Mouse (Mus musculus): Measurements from ENCODE around the gene Ephb3. TPM values are rescaled to one million over a fixed set of nuclear protein-coding genes. Genes with fewer than 3 reads are reported as not detected.

Gene Ephb3
- polyA plus RNA-seq, 1 experiment from 2014 or later, result 21.8 TPM

GRCm38 (mm10) chr16:21248713-21249531 lies 44.4 kb downstream of the Ephb3 start:
- Histone ChIP-seq H3K9ac (peak overlapping the region; percentile 34), H3K27ac (no peak overlapping the region), H3K9me3 (no peaks in the 10 kb centered on the region), H3K27me3 (replicated peaks) (no peaks in the 10 kb centered on the region), H3K36me3 (no peaks in the 10 kb centered on the region), H3K4me1 (peaks cover 35% of the 10 kb centered on the region), H3K4me2 (peak overlapping the region; percentile 93), H3K4me3 (replicated peaks) (peak overlapping the region; percentile 45)
- no peak for ATAC-seq (ENCODE audit: insufficient read depth, low FRiP score, low read depth)
- 10% methylated on average over 39 of the region's 39 CpGs for WGBS

- Histone ChIP-seq H3K27me3 (replicated peaks) (no peaks in the 10 kb centered on the region), H3K36me3 (no peaks in the 10 kb centered on the region), H3K4me2 (no peak overlapping the region), H3K27ac (no peak overlapping the region), H3K9ac (no peak overlapping the region), H3K9me3 (no peaks in the 10 kb centered on the region), H3K4me3 (replicated peaks) (no peak overlapping the region), H3K4me1 (peaks cover 15% of the 10 kb centered on the region)
- ATAC-seq (ENCODE audit: insufficient read depth, low FRiP score, low read depth), result no peak
- 49% methylated on average over 11 of the region's 11 CpGs for WGBS
These were observed 47.9 kb downstream of the Ephb3 start for GRCm38 (mm10) chr16:21252401-21252955.

- ATAC-seq (ENCODE audit: insufficient read depth, low FRiP score, low read depth), result no peak
- 66% methylated on average over 11 of the region's 11 CpGs for WGBS
These were observed 51.2 kb downstream of the Ephb3 start for GRCm38 (mm10) chr16:21255574-21256304.

GRCm38 (mm10) chr16:21256514-21257305 lies 52.2 kb downstream of the Ephb3 start:
- Histone ChIP-seq H3K36me3 (no peaks in the 10 kb centered on the region), H3K4me3 (replicated peaks) (no peak overlapping the region), H3K4me2 (no peak overlapping the region), H3K27ac (no peak overlapping the region), H3K9ac (no peak overlapping the region), H3K27me3 (replicated peaks) (no peaks in the 10 kb centered on the region), H3K9me3 (no peaks in the 10 kb centered on the region), H3K4me1 (no peaks in the 10 kb centered on the region)
- no peak for ATAC-seq (ENCODE audit: insufficient read depth, low FRiP score, low read depth)
- WGBS, result 75% methylated on average over 12 of the region's 12 CpGs

More at GRCm38 (mm10) chr16:21255574-21256304, 51.2 kb downstream of the Ephb3 start:
- H3K36me3 ChIP-seq, result no peaks in the 10 kb centered on the region
- no peaks in the 10 kb centered on the region for H3K27me3 ChIP-seq (replicated peaks)
- H3K4me2 ChIP-seq, result no peak overlapping the region
- no peak overlapping the region for H3K9ac ChIP-seq
- no peak overlapping the region for H3K27ac ChIP-seq
- no peaks in the 10 kb centered on the region for H3K4me1 ChIP-seq
- no peak overlapping the region for H3K4me3 ChIP-seq (replicated peaks)
- H3K9me3 ChIP-seq, result no peaks in the 10 kb centered on the region

GRCm38 (mm10) chr16:21265417-21265816 lies 60.9 kb downstream of the Ephb3 start:
- H3K9ac ChIP-seq, result no peak overlapping the region
- 83% methylated on average over 7 of the region's 7 CpGs for WGBS
- no peaks in the 10 kb centered on the region for H3K9me3 ChIP-seq
- H3K27ac ChIP-seq, result no peak overlapping the region
- H3K4me1 ChIP-seq, result 0 out of 2 replicates have a peak, but pooled peaks cover 2% of the 10 kb centered on the region
- no peaks in the 10 kb centered on the region for H3K27me3 ChIP-seq (replicated peaks)
- no peaks in the 10 kb centered on the region for H3K36me3 ChIP-seq
- no peak overlapping the region for H3K4me2 ChIP-seq
- H3K4me3 ChIP-seq (replicated peaks), result no peak overlapping the region
- no peak for ATAC-seq (ENCODE audit: insufficient read depth, low FRiP score, low read depth)

- no peak for ATAC-seq (ENCODE audit: insufficient read depth, low FRiP score, low read depth)
These were observed 65.2 kb downstream of the Ephb3 start for GRCm38 (mm10) chr16:21269775-21270174.

GRCm38 (mm10) chr16:21271773-21272247 lies 67.3 kb downstream of the Ephb3 start:
- WGBS, result 56% methylated on average over 6 of the region's 6 CpGs
- no peaks in the 10 kb centered on the region for H3K9me3 ChIP-seq
- no peak overlapping the region for H3K9ac ChIP-seq
- peaks cover 27% of the 10 kb centered on the region for H3K4me1 ChIP-seq
- no peak overlapping the region for H3K4me3 ChIP-seq (replicated peaks)
- ATAC-seq (ENCODE audit: insufficient read depth, low FRiP score, low read depth), result no peak
- no peaks in the 10 kb centered on the region for H3K36me3 ChIP-seq
- no peak overlapping the region for H3K4me2 ChIP-seq
- no peak overlapping the region for H3K27ac ChIP-seq
- H3K27me3 ChIP-seq (replicated peaks), result no peaks in the 10 kb centered on the region

More at GRCm38 (mm10) chr16:21269775-21270174, 65.2 kb downstream of the Ephb3 start:
- peak overlapping the region; percentile 21; the same call in 1 of the 2 replicates for H3K27ac ChIP-seq
- WGBS, result 48% methylated on average over 8 of the region's 8 CpGs
- H3K9ac ChIP-seq, result no peak overlapping the region
- no peaks in the 10 kb centered on the region for H3K9me3 ChIP-seq
- no peaks in the 10 kb centered on the region for H3K36me3 ChIP-seq
- peaks cover 28% of the 10 kb centered on the region for H3K4me1 ChIP-seq
- no peak overlapping the region for H3K4me2 ChIP-seq
- H3K27me3 ChIP-seq (replicated peaks), result no peaks in the 10 kb centered on the region
- no peak overlapping the region for H3K4me3 ChIP-seq (replicated peaks)

GRCm38 (mm10) chr16:21272748-21273147 lies 68.2 kb downstream of the Ephb3 start:
- no peak overlapping the region for H3K9ac ChIP-seq
- H3K9me3 ChIP-seq, result no peaks in the 10 kb centered on the region
- no peaks in the 10 kb centered on the region for H3K27me3 ChIP-seq (replicated peaks)
- no peak overlapping the region for H3K4me3 ChIP-seq (replicated peaks)
- H3K4me1 ChIP-seq, result peaks cover 27% of the 10 kb centered on the region
- H3K36me3 ChIP-seq, result no peaks in the 10 kb centered on the region
- ATAC-seq (ENCODE audit: insufficient read depth, low FRiP score, low read depth), result no peak
- no peak overlapping the region for H3K4me2 ChIP-seq
- 57% methylated on average over 4 of the region's 4 CpGs for WGBS
- no peak overlapping the region for H3K27ac ChIP-seq

Small RNA genes lying within 50 kb of the gene (microRNA-seq; reads per million reads assigned to microRNA genes)
- gene Mir7680, result not detected

Other genes with a start within 250 kb of the Ephb3 start
- 1.8 and 5.8 TPM in 2 replicates for gene Teddm3, start 50.8 kb upstream of the Ephb3 start, polyA plus RNA-seq (2015; fragmentation: Nextera tagmentation; extraction: Ambion mirVana)
- gene Vps8, start 218.4 kb downstream of the Ephb3 start, polyA plus RNA-seq (2015; fragmentation: Nextera tagmentation; extraction: Ambion mirVana), result 17.2 and 24.8 TPM in 2 replicates

Measured in stomach, embryonic 15.5 days (tissue).